Comparison of ENCODE assay signal across 18 mouse cellular contexts in the genomic region with DNA sequence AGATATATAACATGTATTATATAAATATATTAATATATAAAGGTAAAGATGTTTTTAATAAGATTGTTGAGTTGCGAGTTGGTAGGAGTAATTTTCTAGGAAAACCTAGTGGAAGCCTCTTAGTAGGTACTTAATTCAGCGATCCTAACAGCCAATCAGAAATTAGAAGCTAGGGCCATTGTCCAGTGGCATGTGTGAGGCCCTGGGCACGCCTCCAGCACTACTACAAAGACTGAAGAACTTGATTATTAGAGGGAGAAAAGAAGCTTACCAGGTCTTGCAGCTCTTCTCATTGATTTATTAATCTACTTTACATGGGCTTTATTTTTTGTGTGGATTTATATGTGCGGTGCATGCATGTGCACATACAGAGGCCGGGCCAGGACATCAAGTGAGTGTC. TPM values are rescaled to one million over a fixed set of nuclear protein-coding genes. Genes with fewer than 3 reads are reported as not detected.
DNase-seq lines count a peak whose midpoint lies in the region; ATAC-seq and TF ChIP-seq lines count a peak whose summit lies in the region.
"Had no signal": no experiment of that assay in that cellular context is flagged by ENCODE, and none has a peak within 500 bp of the region (broad histone marks: within the 10 kb centered on the region; RNA-seq: fewer than 3 reads in every experiment).

No protein-coding gene starts in this region.

- no peak overlapping the region for H3K27ac ChIP-seq in heart, postnatal 0 days (ENCODE audit: low read depth)
- H3K27ac ChIP-seq in heart, embryonic 10.5 days: no peak overlapping the region
- peak overlapping the region; percentile 66; the same call in 1 of the 2 replicates for H3K27ac ChIP-seq in neural tube, embryonic 15.5 days (replicated peaks)
- peak overlapping the region; percentile 98 for H3K27ac ChIP-seq in ES-E14 (ENCODE audit: insufficient read depth, low read depth, low read length, poor library complexity, severe bottlenecking)
- H3K27ac ChIP-seq: embryonic facial prominence, embryonic 12.5 days; hindbrain, postnatal 0 days had no signal

- no peaks in the 10 kb centered on the region for H3K9me3 ChIP-seq in heart, postnatal 0 days (replicated peaks; ENCODE audit: control insufficient read depth, low read length)
- no peaks in the 10 kb centered on the region for H3K9me3 ChIP-seq in heart, embryonic 10.5 days
- H3K9me3 ChIP-seq in neural tube, embryonic 15.5 days (replicated peaks): no peaks in the 10 kb centered on the region
- no peaks in the 10 kb centered on the region for H3K9me3 ChIP-seq in ES-E14 (ENCODE audit: control insufficient read depth, insufficient read depth, low read depth, low read length)
- H3K9me3 ChIP-seq: embryonic facial prominence, embryonic 12.5 days; hindbrain, embryonic 13.5 days had no signal

- TF ChIP-seq EP300 in heart, postnatal 0 days (IDR thresholded peaks at IDR 0.05; ENCODE audit: low read depth): no peak

- H3K36me3 ChIP-seq in heart, postnatal 0 days (replicated peaks; ENCODE audit: control insufficient read depth, insufficient read depth, low read length): peaks cover 8% of the 10 kb centered on the region
- H3K36me3 ChIP-seq in heart, embryonic 10.5 days: peaks cover 9% of the 10 kb centered on the region
- H3K36me3 ChIP-seq in neural tube, embryonic 15.5 days: peaks cover 8% of the 10 kb centered on the region
- H3K36me3 ChIP-seq in ES-E14 (ENCODE audit: control insufficient read depth, insufficient read depth, low read length, poor library complexity, severe bottlenecking): no peaks in the 10 kb centered on the region

- H3K4me1 ChIP-seq in heart, postnatal 0 days (ENCODE audit: control insufficient read depth, insufficient read depth): no peaks in the 10 kb centered on the region
- H3K4me1 ChIP-seq in heart, embryonic 10.5 days: peaks cover 8% of the 10 kb centered on the region; the same call in 1 of the 2 replicates
- H3K4me1 ChIP-seq in neural tube, embryonic 15.5 days: peaks cover 5% of the 10 kb centered on the region; the same call in 1 of the 2 replicates
- peaks cover 15 to 20% of the 10 kb centered on the region in 2 experiments for H3K4me1 ChIP-seq in ES-E14 (ENCODE audit: control insufficient read depth in 2 of 2, insufficient read depth in 2 of 2, low read length in 2 of 2, poor library complexity in 1 of 2)
- H3K4me1 ChIP-seq: embryonic facial prominence, embryonic 12.5 days had no signal

- 91% methylated on average over 5 of the region's 5 CpGs for WGBS in heart, postnatal 0 days
- WGBS in heart, embryonic 10.5 days: 87% methylated on average over 5 of the region's 5 CpGs
- whole genome bisulfite sequencing in neural tube, embryonic 15.5 days: 89% methylated on average over 5 of the region's 5 CpGs

- peak; percentile 21; the same call in 1 of the 2 replicates for ATAC-seq in heart, postnatal 0 days (ENCODE audit: insufficient read depth, low read depth)
- no peak for ATAC-seq in neural tube, embryonic 15.5 days (ENCODE audit: low FRiP score)
- ATAC-seq: hindbrain, postnatal 0 days; Patski had no signal

- TF ChIP-seq CTCF in heart, postnatal 0 days (IDR thresholded peaks at IDR 0.05; ENCODE audit: low read depth): no peak

- H3K9ac ChIP-seq in heart, postnatal 0 days (replicated peaks; ENCODE audit: low read depth, low read length): no peak overlapping the region
- no peak overlapping the region for H3K9ac ChIP-seq in neural tube, embryonic 15.5 days (replicated peaks)
- peak overlapping the region; percentile 60 for H3K9ac ChIP-seq in ES-E14 (ENCODE audit: insufficient read depth, low read depth, low read length, poor library complexity, severe bottlenecking)
- H3K9ac ChIP-seq: embryonic facial prominence, embryonic 12.5 days; hindbrain, embryonic 13.5 days had no signal

- no peak for DNase-seq in heart, postnatal 0 days (ENCODE audit: low spot score)
- no peak for DNase-seq in heart, embryonic 10.5 days (ENCODE audit: low spot score)
- no peak for DNase-seq in neural tube, embryonic 10.5 days (ENCODE audit: extremely low spot score, low spot score)
- DNase-seq in ES-E14 (ENCODE audit: low read depth, low spot score): no peak
- no peak for DNase-seq in right cerebral cortex, postnatal 25 days
- no peak for DNase-seq in adrenal gland, adult 2 months
- DNase-seq: adrenal gland, adult 8-10 months; adrenal gland, postnatal 36 days; cerebellum, adult 11 months; cerebellum, adult 9-10 months; cerebellum, postnatal 25 days; heart, postnatal 14 days; kidney, adult 11 months had no signal

- H3K27me3 ChIP-seq in heart, postnatal 0 days (ENCODE audit: control insufficient read depth, insufficient read depth, low read length): no peaks in the 10 kb centered on the region
- no peaks in the 10 kb centered on the region for H3K27me3 ChIP-seq in heart, embryonic 10.5 days (ENCODE audit: insufficient read depth, poor library complexity, severe bottlenecking)
- no peaks in the 10 kb centered on the region for H3K27me3 ChIP-seq in neural tube, embryonic 15.5 days (replicated peaks)
- H3K27me3 ChIP-seq: embryonic facial prominence, embryonic 12.5 days; hindbrain, embryonic 13.5 days; Patski had no signal

- in situ Hi-C loops in ES-E14 (cut with MboI; ENCODE audit: low sequenced_read_pairs in 2 of 2, unreplicated experiment in 2 of 2): no loop called here

- no peak overlapping the region for H3K4me3 ChIP-seq in heart, postnatal 0 days (ENCODE audit: low read depth, low read length)
- no peak overlapping the region for H3K4me3 ChIP-seq in heart, embryonic 10.5 days
- no peak overlapping the region for H3K4me3 ChIP-seq in neural tube, embryonic 15.5 days (replicated peaks)
- peak overlapping the region; percentile 6 to 46 for H3K4me3 ChIP-seq in ES-E14 (ENCODE audit: insufficient read depth in 1 of 2, low read depth in 1 of 2, low read length in 2 of 2, poor library complexity in 1 of 2, severe bottlenecking in 1 of 2)
- H3K4me3 ChIP-seq: embryonic facial prominence, embryonic 12.5 days; hindbrain, embryonic 13.5 days had no signal

- no peak overlapping the region for H3K4me2 ChIP-seq in heart, postnatal 0 days (ENCODE audit: low read depth, low read length)
- no peak overlapping the region for H3K4me2 ChIP-seq in neural tube, embryonic 15.5 days
- H3K4me2 ChIP-seq: embryonic facial prominence, embryonic 12.5 days; hindbrain, embryonic 13.5 days had no signal

TF ChIP-seq in ES-E14, 5 proteins besides CTCF, POLR2A, EP300 and RAD21:
- TF ChIP-seq ZNF384 (IDR thresholded peaks at IDR 0.05; ENCODE audit: low read depth, low read length) (no peak), MAFK (IDR thresholded peaks at IDR 0.05; ENCODE audit: insufficient read depth, low read depth, low read length) (no peak), HCFC1 (IDR thresholded peaks at IDR 0.05; ENCODE audit: borderline replicate concordance, insufficient read depth, low read length) (no peak), ZC3H11A (IDR thresholded peaks at IDR 0.05; ENCODE audit: borderline replicate concordance, low read depth, low read length) (no peak), CHD2 (IDR thresholded peaks at IDR 0.05; ENCODE audit: low read depth, low read length) (no peak)

RNA-seq across cellular contexts. Expression of gene Pawr, which starts 46.9 kb away (rescaled TPM):
- total RNA-seq in heart, postnatal 0 days (2014; rRNA removed; ENCODE audit: low replicate concordance): 3.5 and 11.4 TPM in 2 replicates
- polyA plus RNA-seq in heart, postnatal 0 days (2015; fragmentation: Nextera tagmentation; extraction: Ambion mirVana): 2.7 and 2.8 TPM in 2 replicates
- 17.7 and 28.3 TPM in 2 replicates for polyA plus RNA-seq in heart, embryonic 10.5 days (2016; fragmentation: Nextera tagmentation; extraction: Ambion mirVana)
- 2.9 and 3.3 TPM in 2 replicates for polyA plus RNA-seq in neural tube, embryonic 15.5 days (2015; fragmentation: Nextera tagmentation; extraction: Ambion mirVana)
- total RNA-seq in ES-E14 (2012; rRNA removed): 33.5 and 36.4 TPM in 2 replicates
- total RNA-seq in adrenal gland, adult 2 months (2021): 10 to 100 TPM; 11.5 to 11.9 TPM
- polyA plus RNA-seq in adrenal gland, adult 2 months (2012; rRNA removed): 10.0 and 14.5 TPM in 2 replicates

Comparison
In these comparisons a context has a peak if more than half of its experiments do, and no peak if none do; other contexts are left out.
1. H3K27ac ChIP-seq: peak in neural tube, embryonic 15.5 days (single experiment) and ES-E14 (single experiment); none in heart, postnatal 0 days (single experiment) and heart, embryonic 10.5 days (single experiment).
2. H3K4me3 ChIP-seq: peak in ES-E14 (2 of 2); none in heart, postnatal 0 days (single experiment), heart, embryonic 10.5 days (single experiment) and neural tube, embryonic 15.5 days (single experiment).